Mouse (Mus musculus) liver, adult 2 months (tissue): ENCODE data around the gene Creb3l1. TPM values are rescaled to one million over a fixed set of nuclear protein-coding genes. Genes with fewer than 3 reads are reported as not detected.
A peak's percentile ranks its signal among the peaks of the same experiment; 100 is the strongest.

Experiments
- DNase-seq: peaks from one replicate; pipeline ENCODE4 v3.0.0-alpha.2; 2011; ENCODE audit warnings: low read depth, low spot score; ENCODE audit errors: extremely low read depth
- H3K27ac ChIP-seq: fragments of 200-500 bp; replicated peaks from 2 replicates; pipeline ENCODE4 v1.5.1; 2012; ENCODE audit warnings: low read depth, mild to moderate bottlenecking, control low read depth, inconsistent platforms, low read length; ENCODE audit not compliant: insufficient read depth
- H3K27me3 ChIP-seq: fragments of 200-500 bp; 2 replicates; pipeline ENCODE4 v1.6.1; 2012; ENCODE audit warnings: mild to moderate bottlenecking, moderate library complexity, low read length, inconsistent platforms; ENCODE audit not compliant: control insufficient read depth, insufficient read depth
- H3K36me3 ChIP-seq: fragments of 200-500 bp; 2 replicates; pipeline ENCODE4 v1.6.1; 2012; ENCODE audit warnings: low read length, inconsistent platforms; ENCODE audit not compliant: control insufficient read depth, insufficient read depth
- H3K4me1 ChIP-seq: fragments of 200-500 bp; 2 replicates; pipeline ENCODE4 v1.6.1; 2011; ENCODE audit warnings: low read length; ENCODE audit not compliant: control insufficient read depth, insufficient read depth
- H3K4me3 ChIP-seq: fragments of 200-500 bp; 2 replicates; pipeline ENCODE4 v1.5.1; 2011; ENCODE audit warnings: low read depth, mild to moderate bottlenecking, control low read depth, low read length, moderate library complexity; ENCODE audit not compliant: insufficient read depth
- H3K79me2 ChIP-seq: fragments of 200-500 bp; 2 replicates; pipeline ENCODE4 v1.6.1; 2012; ENCODE audit warnings: inconsistent platforms, mild to moderate bottlenecking, low read length, moderate library complexity; ENCODE audit not compliant: control insufficient read depth, insufficient read depth
- H3K9ac ChIP-seq: fragments of 200-500 bp; 2 replicates; pipeline ENCODE4 v1.6.1; 2012; ENCODE audit warnings: low read depth, mild to moderate bottlenecking, control low read depth, inconsistent platforms, low read length
- CTCF ChIP-seq: fragments of 200-500 bp; IDR thresholded peaks from 2 replicates; pipeline ENCODE4 v1.5.1; 2011; ENCODE audit warnings: low read depth, low read length, control low read depth
- POLR2A ChIP-seq: fragments of 200-500 bp; IDR thresholded peaks from 2 replicates; pipeline ENCODE4 v1.6.1; 2011; ENCODE audit warnings: low read length, control low read depth; ENCODE audit not compliant: insufficient read depth; ENCODE audit errors: extremely low read depth
- WGBS: fragments of 180-500 bp; shearing (Covaris S2); methylation state at CpG from one replicate; pipeline ENCODE4 v1.1.7; 2018; 5-methylcytosine and 5-hydroxymethylcytosine counted together
- polyA plus RNA-seq: library from polyadenylated mRNA; depleted of rRNA; stranded (reverse); fragments of >200 nt; gene quantifications from 2 replicates; pipeline ENCODE4 v1.2.3, GENCODE M21; 2012
- total RNA-seq: library from RNA; depleted of rRNA; stranded (reverse); fragments of >200 nt; gene quantifications from 2 replicates; pipeline ENCODE4 v1.2.3, GENCODE M21; 2014

The Creb3l1 gene
- total and polyA plus RNA-seq, 2 experiments, result 0.18 to 0.40 TPM

GRCm38 (mm10) chr2:92029387-92030133, 5.3 kb upstream of the Creb3l1 start:
- H3K9ac ChIP-seq, result no peak overlapping the region
- H3K79me2 ChIP-seq, result no peaks in the 10 kb centered on the region
- no peak for TF ChIP-seq CTCF
- TF ChIP-seq POLR2A, result no peak
- no peak overlapping the region for H3K4me3 ChIP-seq
- no peaks in the 10 kb centered on the region for H3K27me3 ChIP-seq
- peaks cover 6% of the 10 kb centered on the region; the same call in 1 of the 2 replicates for H3K4me1 ChIP-seq
- no peaks in the 10 kb centered on the region for H3K36me3 ChIP-seq
- DNase-seq, result no peak
- WGBS, result 85% methylated on average over 10 of the region's 10 CpGs
- no peak overlapping the region for H3K27ac ChIP-seq

- DNase-seq, result peak; percentile 19
- 46% methylated on average over 11 of the region's 11 CpGs for WGBS
- Histone ChIP-seq H3K9ac (no peak overlapping the region), H3K4me3 (no peak overlapping the region), H3K79me2 (no peaks in the 10 kb centered on the region), H3K4me1 (peaks cover 7% of the 10 kb centered on the region; the same call in 1 of the 2 replicates), H3K27me3 (no peaks in the 10 kb centered on the region), H3K27ac (no peak overlapping the region), H3K36me3 (no peaks in the 10 kb centered on the region)
- TF ChIP-seq POLR2A (no peak), CTCF (no peak)
Observed at GRCm38 (mm10) chr2:92027811-92028590, 3.7 kb upstream of the Creb3l1 start.

- WGBS, result 79% methylated on average over 6 of the region's 6 CpGs
- DNase-seq, result no peak
- no peaks in the 10 kb centered on the region for H3K27me3 ChIP-seq
- H3K4me1 ChIP-seq, result peaks cover 7% of the 10 kb centered on the region; the same call in 1 of the 2 replicates
- no peak overlapping the region for H3K4me3 ChIP-seq
- no peak for TF ChIP-seq CTCF
- no peak for TF ChIP-seq POLR2A
- no peak overlapping the region for H3K9ac ChIP-seq
- no peaks in the 10 kb centered on the region for H3K36me3 ChIP-seq
- H3K79me2 ChIP-seq, result no peaks in the 10 kb centered on the region
- H3K27ac ChIP-seq, result no peak overlapping the region
Observed at GRCm38 (mm10) chr2:92025966-92026365, 1.7 kb upstream of the Creb3l1 start.

- Histone ChIP-seq H3K27me3 (no peaks in the 10 kb centered on the region), H3K36me3 (no peaks in the 10 kb centered on the region), H3K4me1 (peaks cover 7% of the 10 kb centered on the region; the same call in 1 of the 2 replicates), H3K27ac (no peak overlapping the region), H3K79me2 (no peaks in the 10 kb centered on the region), H3K9ac (no peak overlapping the region), H3K4me3 (no peak overlapping the region)
- no peak for DNase-seq
- 96% methylated on average over 2 of the region's 2 CpGs for WGBS
- no peak for TF ChIP-seq POLR2A
- TF ChIP-seq CTCF, result no peak
Observed at GRCm38 (mm10) chr2:92025202-92025601, 900 bp upstream of the Creb3l1 start.

- no peaks in the 10 kb centered on the region for H3K79me2 ChIP-seq
- H3K36me3 ChIP-seq, result no peaks in the 10 kb centered on the region
- peak overlapping the region; percentile 79 for H3K4me3 ChIP-seq
- no peaks in the 10 kb centered on the region for H3K27me3 ChIP-seq
- TF ChIP-seq CTCF (peak; percentile 46), POLR2A (no peak)
- WGBS, result 12% methylated on average over 52 of the region's 56 CpGs
- DNase-seq, result no peak
- H3K9ac ChIP-seq, result peak overlapping the region; percentile 67; the same call in 1 of the 2 replicates
- H3K4me1 ChIP-seq, result peaks cover 7% of the 10 kb centered on the region; the same call in 1 of the 2 replicates
- no peak overlapping the region for H3K27ac ChIP-seq
Observed at GRCm38 (mm10) chr2:92023362-92024273, 684 bp downstream of the Creb3l1 start.
